Mouse (Mus musculus): Measurements from ENCODE around the gene Cemip.

The Cemip gene

DNA sequence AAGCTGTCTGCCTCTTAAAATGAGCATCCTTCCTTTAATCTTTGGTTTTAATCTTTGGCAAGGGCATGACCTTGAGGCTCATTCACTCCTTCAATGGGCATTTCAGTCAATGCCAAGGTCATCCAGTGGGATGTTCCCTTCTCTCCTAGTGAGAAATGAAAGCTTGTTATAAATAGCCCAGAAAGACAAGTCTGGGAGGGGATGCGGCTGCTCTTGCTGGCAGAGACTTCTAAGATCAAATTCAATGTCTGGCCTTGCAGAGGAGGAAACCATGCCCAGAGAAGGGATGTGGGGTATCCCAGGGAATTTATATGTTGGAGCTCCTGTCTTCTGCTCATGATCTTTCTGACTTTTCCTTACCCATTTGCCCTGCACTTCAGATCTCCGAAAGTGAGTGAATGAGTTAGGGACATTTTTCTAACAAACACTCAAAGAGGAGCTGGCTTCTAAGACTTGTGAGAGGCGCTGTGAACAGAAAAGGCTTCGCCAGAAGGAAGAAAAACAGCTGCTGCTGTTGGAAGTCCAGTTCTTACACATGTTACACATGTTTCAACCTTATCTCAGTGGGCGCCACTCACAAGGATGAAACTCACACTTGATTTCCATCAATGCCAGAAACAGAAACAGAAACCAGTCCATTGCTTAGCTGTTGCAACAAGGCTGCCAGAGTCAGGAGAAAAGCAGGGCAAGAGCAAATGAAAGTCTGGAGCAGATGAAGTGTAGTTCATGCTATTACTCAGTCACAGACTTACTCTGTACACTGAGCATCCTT, 120.1 kb downstream of the Cemip start:
- DNase-seq (ENCODE audit: low spot score in 2 of 2) = no peak

DNA sequence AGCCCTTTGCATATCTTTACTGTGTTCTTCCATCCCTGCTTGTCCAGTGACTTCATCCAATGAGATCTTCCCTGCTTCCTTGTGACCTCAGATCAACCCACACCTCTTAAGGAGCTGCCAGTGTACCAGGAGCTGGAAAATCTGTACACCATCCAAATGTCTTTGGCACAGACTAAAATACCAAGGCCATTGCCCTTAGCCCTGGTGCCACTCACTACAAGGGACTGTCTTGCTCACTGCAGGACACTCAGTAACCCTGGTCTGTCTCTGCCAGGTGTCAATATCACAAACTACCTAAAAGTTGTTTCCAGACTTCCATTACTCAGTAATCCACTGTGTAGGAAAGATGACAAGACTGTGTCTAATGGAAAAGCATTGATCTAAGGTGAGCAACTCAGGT, 121.1 kb downstream of the Cemip start:
- no peak for DNase-seq (ENCODE audit: low spot score in 2 of 2)

DNA sequence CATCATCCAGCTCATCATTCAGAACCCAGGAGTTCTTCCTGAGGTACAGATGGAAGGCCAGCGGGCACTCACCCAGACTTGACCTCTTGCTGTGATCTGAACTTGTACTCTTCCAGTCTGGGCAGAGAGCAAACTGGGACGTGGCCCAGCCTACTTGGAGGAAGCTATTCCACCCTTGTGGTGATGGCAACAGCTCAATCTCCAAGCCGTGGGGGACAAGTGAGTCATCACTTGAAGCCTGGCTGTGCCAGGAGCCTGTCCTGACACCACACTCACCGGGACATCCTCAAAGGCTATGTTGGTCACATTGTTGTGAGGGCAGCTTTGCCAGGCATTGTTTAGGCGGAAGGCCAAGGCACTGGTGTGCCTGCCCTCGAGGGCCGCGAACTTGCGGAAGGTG, 133.8 kb downstream of the Cemip start:
- DNase-seq (ENCODE audit: low spot score in 2 of 2) = no peak

DNA sequence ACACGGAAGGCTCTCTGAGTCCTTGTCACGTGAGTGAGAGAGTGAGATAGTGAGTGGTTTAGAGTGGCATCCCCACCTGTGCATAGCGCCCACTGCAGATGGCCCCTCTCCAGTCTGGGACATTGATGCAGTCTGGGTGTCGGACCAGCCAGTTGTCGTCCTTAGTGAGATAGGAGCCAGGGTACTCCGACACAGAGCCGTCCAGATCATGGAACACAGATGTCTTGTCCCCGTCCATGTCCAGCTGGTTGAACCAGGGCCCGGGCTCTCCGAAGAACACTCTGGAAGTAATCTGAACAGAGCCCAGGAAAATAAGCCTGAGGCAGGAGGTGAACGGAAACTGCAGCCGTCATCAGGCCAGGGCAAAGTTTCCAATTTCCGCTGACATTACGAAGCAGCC, 135.0 kb downstream of the Cemip start:
- DNase-seq (ENCODE audit: low spot score in 2 of 2) = no peak

DNA sequence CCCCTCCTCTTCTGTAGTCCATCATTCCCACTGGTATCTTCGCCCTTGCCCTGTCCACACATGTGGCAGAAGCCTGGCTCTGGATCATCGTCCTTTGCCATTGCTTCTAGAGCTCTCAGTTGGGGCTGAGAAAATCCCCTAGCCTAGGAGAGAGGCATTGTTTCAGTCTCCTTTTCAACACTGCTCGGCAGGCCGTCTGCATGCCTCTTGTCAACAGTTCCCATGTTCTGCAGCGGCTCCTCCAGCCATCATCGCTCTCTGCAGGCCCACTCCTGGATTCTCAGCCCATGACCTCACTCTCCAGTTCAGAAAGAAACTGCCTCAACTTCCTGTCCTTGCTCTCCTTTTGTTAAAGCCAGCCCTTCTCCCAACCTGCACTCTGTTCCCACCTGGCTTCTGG, 136.6 kb downstream of the Cemip start:
- no peak for DNase-seq (ENCODE audit: low spot score in 2 of 2)

DNA sequence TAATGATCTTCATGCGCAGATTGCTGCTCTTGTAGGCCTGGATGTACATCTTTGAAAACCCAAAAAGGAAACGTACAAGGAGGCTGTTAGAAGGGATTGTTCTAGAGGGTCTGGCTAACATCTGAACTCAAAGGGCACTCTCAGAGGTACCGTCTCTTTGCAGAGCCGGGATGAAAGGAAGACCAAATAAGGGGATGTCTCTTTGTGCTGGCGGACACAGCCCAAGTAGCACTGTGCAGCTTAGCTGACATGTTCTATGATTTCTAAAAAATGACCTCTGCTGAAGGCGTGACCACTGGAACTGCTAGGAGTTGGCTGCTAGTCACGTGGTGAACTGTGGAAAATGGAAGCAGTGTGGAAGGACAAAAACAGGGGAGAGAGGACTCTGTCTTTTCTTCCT, 137.6 kb downstream of the Cemip start:
- DNase-seq (ENCODE audit: low spot score in 2 of 2) = no peak

DNA sequence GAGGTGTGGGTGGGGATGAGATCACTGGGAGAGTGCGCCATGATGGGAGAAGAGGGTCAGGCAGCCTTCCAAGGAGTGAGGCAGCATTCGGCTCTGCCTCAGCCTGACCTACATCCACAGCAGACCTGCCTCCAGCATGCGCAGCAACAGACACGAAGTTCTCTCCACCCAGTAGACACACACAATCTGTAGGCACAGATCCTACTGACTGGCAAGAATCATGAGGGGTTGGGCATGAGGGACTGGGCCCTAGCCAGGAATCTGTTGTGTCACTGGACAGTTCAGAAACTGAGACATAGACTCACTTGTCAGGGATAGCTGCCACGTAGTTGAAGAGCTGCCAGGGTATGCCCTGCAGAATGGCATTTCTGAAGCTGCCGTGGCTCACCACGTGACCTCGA, 144.6 kb downstream of the Cemip start:
- no peak for DNase-seq (ENCODE audit: low spot score in 2 of 2)

DNA sequence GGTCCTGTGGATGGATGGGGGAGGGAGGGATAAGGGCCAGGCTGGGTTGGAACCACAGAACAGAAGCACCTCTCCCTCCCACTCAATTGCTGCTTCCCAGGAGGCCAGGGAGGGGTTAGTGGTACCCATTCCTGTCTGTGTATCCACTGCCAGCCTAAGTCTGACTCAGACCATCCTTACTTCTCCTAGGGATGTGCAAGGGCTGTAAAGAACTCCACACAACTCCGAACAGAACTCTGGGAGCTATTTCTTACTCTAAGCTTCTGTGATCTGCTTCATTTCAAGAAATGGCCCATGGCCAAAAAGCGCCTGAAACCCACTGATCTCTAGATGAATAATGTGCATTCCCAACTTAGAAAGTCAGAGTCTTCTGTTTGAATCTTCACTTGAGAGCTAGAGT, 146.2 kb downstream of the Cemip start:
- no peak for DNase-seq (ENCODE audit: low spot score in 2 of 2)

DNA sequence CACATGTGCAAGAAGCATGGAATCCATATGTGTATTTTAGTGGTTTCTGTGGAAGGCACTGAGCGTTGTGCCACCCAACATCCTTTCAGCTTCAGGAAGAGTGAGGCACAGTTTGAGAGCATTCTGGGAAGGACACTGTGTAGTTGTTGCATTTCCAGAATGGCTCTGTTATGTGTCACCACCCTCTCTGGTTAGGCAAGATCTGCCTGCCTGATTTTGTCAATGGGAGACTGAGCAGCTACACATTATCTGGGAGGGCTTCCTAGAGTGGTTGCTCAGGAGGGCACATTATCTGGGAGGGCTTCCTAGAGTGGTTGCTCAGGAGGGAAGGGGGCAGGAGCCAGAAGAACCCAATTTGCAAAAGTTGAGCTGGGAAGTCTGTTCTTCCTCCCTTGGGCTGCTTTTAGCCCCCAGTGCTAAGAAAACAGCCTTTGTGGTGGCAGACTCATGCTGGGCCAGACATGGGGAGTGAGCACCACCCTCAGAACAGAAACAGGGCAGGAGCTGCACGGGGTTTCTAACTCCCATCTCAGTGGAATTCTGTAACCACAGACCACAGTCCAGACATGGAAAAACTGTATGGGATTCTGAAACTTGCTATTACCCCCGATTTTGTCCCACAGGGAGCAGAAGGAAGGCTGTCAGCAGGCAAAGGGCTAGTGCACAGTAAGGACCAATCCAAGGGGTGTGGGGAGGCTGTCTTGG, 147.1 kb downstream of the Cemip start:
- DNase-seq (ENCODE audit: low spot score in 2 of 2) = no peak

DNA sequence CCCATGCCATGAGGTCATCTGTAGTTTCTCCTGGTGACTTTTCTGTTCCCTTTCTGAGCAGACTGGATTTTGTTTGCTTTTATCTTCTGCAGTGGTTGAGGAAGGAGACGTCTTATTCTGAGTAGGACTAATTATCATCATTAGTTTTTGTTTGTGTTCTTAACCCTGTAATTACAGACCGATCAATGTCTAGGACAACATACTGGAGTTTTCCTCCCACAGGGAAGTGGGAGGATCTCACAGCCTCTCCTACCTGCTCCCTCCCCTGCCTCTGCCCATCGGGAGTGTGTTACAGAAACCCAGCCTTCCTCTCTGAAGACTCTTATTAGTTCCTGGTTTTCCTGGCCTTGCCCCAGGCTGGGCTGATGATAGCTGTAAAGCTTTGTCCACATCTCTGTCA, 164.7 kb downstream of the Cemip start:
- no peak for DNase-seq (ENCODE audit: low spot score in 2 of 2)

DNA sequence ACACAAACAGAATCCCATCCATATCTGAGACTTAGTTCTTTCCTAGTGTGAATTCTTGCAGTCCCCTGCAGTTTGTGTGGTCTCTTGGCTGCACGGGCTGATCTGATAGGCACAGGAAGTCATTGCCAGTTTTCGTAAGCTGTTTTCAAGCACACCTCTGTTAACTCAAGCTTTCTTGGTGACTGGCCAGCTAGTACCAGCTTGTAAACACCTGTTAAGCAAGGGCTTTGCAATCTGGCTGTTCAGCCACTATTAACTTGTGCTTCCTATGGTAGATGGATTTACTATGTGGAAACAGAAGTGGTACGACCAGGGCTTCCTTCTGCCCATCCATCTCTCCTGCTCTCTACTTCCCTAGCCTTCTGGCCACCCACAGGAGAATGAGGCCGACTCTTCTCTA, 166.1 kb downstream of the Cemip start:
- no peak for DNase-seq (ENCODE audit: low spot score in 2 of 2)

DNA sequence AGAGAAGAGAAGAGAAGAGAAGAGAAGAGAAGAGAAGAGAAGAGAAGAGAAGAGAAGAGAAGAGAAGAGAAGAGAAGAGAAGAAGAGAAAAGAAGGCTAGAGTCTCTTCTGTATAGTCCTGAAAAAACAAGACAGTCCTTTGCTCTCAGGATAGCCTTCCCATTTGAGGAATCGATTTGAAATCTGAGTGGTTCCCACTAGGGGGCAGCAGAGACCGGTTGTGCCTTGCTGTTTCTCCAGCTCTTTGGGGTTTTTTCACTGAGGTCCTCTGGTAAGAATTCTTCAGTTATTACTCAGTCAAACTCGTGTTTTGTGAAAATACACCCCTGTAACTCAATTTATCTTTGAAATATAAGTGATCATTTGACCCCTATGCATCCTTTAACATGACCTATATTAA, 171.7 kb downstream of the Cemip start:
- DNase-seq (ENCODE audit: low spot score in 2 of 2) = peak; percentile 57 to 64

DNA sequence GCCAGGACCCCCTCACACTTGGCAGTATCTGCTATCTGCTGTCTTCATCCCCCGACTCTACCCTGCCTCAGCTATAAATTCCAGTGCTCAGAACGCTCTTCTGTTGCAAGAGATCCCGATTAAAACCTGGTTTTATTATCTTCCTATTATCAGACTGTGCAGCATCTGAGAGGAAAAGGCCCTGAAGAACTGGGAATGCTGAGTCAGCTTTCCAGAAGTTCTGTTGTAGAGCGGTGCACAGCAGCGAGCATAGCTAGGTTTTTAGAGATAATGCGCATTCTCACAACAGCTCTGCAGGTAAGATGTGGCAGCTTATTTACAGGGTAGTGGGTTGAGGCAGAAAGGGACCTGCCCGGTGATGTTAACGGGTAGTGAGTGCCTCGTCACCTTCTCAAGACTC, 172.3 kb downstream of the Cemip start:
- no peak for DNase-seq (ENCODE audit: low spot score in 2 of 2)

DNA sequence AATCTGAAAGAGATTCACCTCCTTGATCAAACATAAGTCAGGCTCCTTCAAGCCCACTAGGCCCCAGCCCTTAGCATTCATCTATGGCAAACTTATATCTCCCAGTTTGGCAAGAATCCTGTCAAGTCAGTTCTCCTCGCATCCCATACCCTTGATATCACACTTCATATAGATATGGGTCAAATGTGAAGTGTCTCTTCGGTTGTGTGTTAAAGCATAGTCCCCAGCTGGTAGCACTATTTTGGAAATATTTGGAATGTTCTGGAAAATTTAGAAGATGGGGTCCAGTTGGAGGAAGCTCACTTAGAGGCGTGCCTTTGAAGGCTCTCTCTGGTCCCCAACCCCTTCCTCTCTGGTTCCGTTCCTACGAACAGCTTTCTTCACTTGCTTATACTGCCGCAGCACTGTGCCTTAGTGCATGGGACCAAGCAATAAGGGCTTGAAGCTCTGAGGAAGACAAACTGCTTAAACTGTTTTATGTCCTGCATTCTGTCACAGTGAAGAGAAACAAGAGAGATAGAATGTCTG, 172.8 kb downstream of the Cemip start:
- DNase-seq (ENCODE audit: low spot score in 2 of 2) = no peak

DNA sequence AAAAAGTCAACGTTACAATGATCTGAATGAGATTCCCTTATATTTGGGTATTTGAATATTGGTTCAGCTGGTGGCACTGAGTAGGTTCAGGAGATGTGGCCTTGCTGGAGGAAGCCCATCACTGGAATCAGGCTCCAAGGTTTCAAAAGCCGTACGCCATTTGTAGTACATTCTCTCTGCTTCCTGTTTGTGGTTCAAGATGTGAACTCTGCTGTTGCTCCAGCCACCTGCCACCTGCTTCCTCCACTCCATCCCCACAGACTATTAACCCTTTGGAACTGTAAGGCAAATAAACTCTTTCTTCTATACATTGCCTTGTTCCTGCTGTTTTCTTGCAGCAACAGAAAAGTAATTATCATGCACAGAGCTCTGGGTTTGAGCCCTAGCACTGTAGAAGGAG, 174.4 kb downstream of the Cemip start:
- no peak for DNase-seq (ENCODE audit: low spot score in 2 of 2)

DNA sequence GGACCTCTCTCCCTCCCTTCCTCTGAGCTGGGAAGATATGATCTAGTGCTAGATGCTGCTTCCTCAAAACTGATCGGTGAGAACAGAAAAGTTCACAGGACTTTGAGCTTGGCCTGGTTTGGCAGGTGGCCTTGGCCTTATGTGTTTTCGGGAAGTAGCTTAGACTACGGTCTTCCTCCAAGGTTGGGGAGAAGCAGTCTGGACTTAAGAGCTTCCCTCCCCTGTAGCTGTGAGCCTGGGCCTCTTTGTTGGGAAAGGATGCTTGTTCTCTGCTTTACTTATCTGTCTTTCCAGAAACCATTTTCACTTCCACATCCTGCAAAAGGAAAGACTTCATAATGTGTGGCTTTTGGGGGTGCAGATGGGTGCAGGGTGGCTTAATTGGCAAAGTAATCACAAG, 181.5 kb downstream of the Cemip start:
- no peak for DNase-seq (ENCODE audit: low spot score in 2 of 2)

DNA sequence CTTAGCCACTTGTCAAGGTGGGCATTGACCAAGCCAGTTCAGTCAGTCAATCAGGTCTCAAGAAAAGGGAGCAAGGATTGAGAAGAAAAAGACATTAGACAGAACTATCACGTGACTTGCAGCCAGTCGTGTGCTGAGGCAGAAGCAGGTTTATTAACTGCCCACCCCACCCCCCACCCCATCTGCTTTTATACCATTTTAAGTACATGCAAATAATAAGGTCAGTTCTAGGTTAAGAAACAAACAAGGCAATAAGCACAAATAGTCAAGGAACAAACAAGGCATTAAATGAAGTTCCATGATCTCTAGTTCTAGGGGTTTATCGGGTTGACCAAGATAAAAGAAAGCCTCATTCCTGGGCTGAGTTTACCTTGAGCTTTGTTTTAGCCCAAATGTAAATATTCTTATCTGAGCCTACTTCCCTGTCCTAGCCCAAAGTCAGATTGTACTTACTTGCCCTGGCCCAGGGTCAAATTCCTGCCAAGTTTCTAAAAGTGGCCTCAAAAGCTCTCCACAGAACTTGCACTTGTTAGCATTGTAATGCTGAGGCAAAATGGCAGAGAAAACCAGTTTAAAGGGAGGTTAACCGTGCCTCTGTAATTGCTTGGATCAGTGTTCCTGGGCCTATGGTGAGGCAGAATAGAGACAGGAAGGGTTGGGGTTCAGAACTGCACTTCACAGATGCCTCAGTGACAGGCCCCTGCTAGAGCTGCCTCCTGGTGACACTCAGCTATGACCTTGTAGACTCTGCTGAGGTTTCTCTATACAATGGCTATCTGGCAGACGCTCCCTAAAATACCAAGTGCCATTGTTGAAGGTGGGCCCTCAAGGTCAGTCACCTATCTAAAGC, 183.8 kb downstream of the Cemip start:
- DNase-seq (ENCODE audit: low spot score in 2 of 2) = no peak

DNA sequence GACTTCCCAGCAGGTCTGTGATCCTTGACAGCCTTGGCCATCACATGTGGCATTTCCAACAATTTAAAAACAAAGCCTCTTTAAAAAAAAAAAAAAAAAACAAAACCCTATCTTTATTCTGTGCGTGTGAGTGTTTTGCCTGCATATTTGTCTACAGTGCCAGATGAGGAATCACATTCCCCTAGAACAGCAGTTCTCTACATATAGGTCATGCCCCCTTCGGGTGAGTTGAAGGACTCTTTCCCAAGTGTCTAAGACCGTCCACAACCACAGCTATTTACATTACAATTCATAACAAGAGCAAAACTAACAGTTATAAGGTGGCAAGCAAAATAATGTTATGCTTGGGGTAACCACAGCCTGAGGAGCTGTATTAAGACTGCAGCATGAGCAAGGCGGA, 184.9 kb downstream of the Cemip start:
- DNase-seq (ENCODE audit: low spot score in 2 of 2) = no peak

DNA sequence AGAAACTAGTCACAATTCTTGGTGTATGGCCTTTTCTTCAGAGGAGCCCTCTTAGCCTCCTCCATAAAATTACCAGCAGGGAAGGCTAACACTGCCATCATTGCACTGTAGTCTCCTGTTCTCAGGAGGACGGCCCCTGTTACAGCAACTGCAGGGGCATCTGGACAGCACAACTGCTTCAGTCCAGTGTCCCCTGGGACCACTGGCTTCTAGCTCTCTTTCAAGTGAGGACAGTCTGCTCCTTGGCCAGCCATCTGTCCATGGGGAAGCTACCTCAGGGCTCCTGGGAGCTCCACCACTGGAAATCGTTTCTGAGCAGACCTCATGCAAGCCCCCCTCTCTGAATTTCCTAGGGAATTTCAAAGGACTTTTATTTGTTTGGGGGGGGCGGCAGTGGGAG, 185.8 kb downstream of the Cemip start:
- DNase-seq (ENCODE audit: low spot score in 2 of 2) = no peak

DNA sequence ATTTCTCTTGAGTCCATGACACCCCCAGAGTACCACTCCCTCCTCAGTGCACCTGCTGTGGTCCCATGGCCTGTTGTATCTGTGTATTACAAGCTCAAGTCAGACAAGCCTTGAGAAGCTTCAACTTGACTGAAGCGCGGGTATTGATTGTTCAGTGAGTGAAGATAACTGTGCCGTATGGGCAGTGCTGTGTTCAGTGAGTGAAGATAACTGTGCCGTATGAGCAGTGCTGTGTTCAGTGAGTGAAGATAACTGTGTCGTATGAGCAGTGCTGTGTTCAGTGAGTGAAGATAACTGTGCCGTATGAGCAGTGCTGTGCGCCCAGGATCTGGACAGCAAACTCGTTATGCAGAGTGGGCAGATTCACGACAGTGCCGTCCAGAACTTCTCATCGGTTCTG, 188.0 kb downstream of the Cemip start:
- DNase-seq (ENCODE audit: low spot score in 2 of 2) = peak in 1 of 2 experiments; percentile 8

DNA sequence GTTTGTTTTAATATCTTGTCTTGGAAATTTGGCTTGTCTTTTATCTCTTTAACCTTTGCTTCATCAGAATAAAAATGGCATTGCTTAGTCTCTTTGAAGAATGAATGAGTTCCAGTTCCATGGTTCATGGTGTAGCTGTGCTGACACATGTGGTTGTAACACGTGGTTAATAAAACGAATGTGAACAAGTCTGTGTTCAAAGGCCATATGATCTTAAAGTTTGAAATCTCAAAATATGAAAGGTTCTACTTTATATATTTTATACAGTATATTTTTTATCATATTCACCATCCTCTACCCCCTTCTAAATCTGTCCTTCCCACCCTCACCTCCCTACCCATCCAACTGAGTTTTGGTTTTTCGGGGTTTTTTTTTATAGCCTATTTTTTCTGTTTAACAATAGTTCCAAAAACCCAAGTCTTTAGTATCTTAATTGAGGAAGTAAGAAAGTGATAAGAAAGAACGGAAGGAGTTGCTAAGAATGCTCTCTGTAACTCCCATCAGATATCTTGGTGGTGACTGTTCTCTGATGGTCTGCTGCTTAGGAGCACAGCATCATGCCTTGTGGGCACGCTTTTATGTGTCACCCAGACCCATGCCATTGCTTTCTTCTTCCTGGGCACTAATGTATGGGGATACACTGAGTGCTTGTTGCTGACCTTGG, 190.1 kb downstream of the Cemip start:
- DNase-seq (ENCODE audit: low spot score in 2 of 2) = no peak

DNA sequence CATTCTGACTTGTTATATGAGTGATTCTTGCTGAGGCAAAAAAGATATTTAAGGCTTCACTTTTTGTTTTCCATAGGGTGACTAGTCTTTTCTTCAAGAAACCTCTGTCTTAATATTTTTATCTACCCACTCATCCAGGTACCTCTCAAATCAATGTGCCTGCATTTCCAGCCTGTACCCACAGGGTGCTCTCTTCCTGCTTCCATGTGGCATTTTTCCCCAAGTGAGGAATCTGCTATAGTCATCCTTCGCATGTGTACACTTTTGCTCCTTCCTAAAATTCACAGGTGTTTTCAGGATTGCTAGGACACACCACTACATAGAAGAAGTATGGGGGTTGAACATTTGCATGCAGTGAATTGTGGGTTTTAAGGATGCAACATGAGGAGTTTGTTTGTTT, 192.0 kb downstream of the Cemip start:
- no peak for DNase-seq (ENCODE audit: low spot score in 2 of 2)
